Mouse (Mus musculus) left cerebral cortex, postnatal 4 days (tissue): ENCODE measurements around the gene Klf8. TPM values are rescaled to one million over a fixed set of nuclear protein-coding genes. Genes with fewer than 3 reads are reported as not detected.

Experiments used
- DNase-seq: peaks from one replicate; pipeline ENCODE4 v3.0.0-alpha.2; 2022
- intact Hi-C: fragments of 180-260 bp; cut with DNase I; formaldehyde crosslinking; loops from one replicate; pipeline ENCODE4 v1.15.1; 2025
- total RNA-seq, 2 experiments: library from RNA; stranded (reverse); gene quantifications; 2 replicates each; pipeline ENCODE4 v1.2.3; 2021

Klf8 gene
- total RNA-seq, 2 experiments from 2014 or later: 32.0 to 39.1 TPM

GRCm38 (mm10) chrX:153433659-153434293, 196.5 kb downstream of the Klf8 start:
- intact Hi-C loops: no loop called here
- DNase-seq: peak; percentile 2

DNA sequence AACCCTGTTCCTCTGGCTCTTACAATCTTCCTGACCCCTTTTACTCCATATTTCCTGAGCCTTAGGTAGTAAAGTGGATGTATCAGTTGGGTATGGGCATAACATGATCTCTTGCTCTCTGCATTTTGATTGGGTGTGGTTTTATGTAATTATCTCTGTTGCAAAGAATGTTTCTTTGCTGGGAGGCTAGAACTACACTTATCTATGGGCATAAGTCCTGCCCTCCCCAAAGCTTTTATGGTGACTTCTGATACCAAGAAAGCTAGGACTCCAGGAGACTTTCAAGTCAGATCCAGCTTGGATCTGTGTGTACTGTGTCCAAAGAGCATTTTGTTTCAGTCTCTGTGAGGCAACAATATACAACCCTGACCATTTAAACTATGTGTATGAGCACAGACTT, 202.3 kb downstream of the Klf8 start:
- intact Hi-C loops: no loop called here
- no peak for DNase-seq

DNA sequence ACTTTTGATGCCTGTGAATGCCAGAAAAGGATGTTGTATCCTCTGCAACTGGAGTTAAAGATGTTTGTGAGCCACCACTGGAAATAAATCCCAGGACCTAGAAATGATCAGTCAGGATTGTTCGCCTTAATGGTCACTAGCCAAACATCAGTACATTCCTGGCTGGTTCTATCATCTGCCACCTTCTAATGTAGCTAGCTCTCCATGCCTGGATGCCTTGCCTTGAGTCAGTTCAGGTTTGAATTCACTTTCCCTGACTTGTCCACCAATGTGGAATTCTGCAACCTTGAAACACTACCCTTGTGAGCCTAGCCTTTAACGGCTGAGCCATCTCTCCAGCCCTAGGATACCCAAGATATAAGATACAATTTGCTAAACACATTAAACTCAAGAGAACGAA, 202.8 kb downstream of the Klf8 start:
- DNase-seq: no peak
- intact Hi-C loops: no loop called here

Other genes with a start within 250 kb of the Klf8 start
- 1 to 10 TPM; 2.8 to 3.3 TPM for gene Usp51, start 231.0 kb upstream of the Klf8 start, total RNA-seq
- 10 to 100 TPM; 65.2 to 73.0 TPM for gene Mageh1, start 199.9 kb upstream of the Klf8 start, total RNA-seq
- under 1 TPM; 0.46 to 0.70 TPM for gene Foxr2, start 118.7 kb upstream of the Klf8 start, total RNA-seq
- gene Rragb, start 97.5 kb upstream of the Klf8 start, total RNA-seq: 10 to 100 TPM; 60.3 to 65.6 TPM